Mouse (Mus musculus): Measurements from ENCODE around the gene Krt87. TPM values are rescaled to one million over a fixed set of nuclear protein-coding genes. Genes with fewer than 3 reads are reported as not detected.
A peak's percentile ranks its signal among the peaks of the same experiment; 100 is the strongest.

Gene Krt87
- polyA plus RNA-seq, 1 experiment from 2014 or later = 0.86 TPM

DNA sequence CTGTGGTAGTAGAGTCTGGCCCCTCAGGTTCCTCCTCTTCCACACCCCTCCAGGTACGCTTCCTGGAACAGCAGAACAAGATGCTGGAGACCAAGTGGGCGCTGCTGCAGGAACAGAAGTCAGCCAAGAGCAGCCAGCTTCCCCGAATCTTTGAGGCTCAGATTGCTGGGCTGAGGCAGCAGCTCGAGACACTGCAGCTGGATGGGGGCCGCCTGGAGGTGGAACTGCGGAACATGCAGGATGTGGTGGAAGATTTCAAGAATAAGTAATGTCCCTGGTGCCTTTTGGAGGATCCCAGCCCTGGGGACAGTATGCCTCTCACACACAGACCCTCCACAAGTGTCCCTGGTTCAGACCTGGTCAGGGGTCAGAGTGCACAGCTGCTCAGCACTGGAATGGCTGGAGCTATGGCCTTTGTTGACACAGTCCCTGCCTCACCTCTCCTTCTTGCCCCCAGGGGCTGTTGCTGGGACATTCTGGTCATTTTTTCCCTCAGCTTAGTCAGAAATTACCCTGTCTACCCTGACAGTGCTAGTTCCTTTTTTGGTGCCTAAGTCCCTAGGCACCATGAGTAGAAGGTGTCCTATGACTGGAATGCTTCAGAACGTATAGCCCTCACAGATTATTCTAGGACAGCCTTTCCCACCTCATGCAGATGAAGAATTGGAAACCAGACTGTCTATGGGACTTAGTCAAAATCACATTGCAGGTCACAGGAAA lies 24.5 kb downstream of the Krt87 start:
- Histone ChIP-seq H3K9me3 (ENCODE audit: control insufficient read depth, low read length) (no peaks in the 10 kb centered on the region), H3K9ac (ENCODE audit: low read depth, low read length) (no peak overlapping the region), H3K4me2 (ENCODE audit: low read depth, low read length) (no peak overlapping the region), H3K27me3 (replicated peaks; ENCODE audit: control insufficient read depth, insufficient read depth, low read length) (peaks cover 23% of the 10 kb centered on the region), H3K27ac (replicated peaks; ENCODE audit: low read depth, low read length) (no peak overlapping the region), H3K4me3 (ENCODE audit: low read depth, low read length) (no peak overlapping the region), H3K36me3 (ENCODE audit: control insufficient read depth, insufficient read depth, low read length) (no peaks in the 10 kb centered on the region), H3K4me1 (ENCODE audit: control insufficient read depth, insufficient read depth, low read length) (no peaks in the 10 kb centered on the region; the same call in 1 of the 2 replicates)
- ATAC-seq (ENCODE audit: low read depth) (no peak), DNase-seq (ENCODE audit: low spot score) (peak; percentile 34)
- 25% methylated on average over 7 of the region's 7 CpGs for WGBS

DNA sequence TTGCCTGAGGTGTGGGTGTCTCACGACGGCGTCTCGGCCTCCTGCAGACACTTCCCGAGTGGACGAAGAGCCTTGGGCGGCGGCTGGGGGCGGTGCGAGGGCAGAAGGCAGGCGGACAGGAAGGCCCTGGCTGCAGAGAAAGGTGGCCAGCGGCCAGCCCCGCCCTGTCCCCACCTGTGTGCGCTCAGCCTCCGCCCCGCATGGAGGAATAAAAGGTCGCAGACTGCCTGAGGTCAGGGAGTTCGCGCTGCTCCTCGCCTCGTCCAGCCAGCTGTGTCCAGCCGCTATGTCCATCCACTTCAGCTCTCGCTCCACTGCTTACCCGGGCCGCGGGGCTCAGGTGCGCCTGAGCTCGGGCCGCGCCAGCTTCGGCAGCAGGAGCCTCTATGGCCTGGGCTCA lies 26.4 kb downstream of the Krt87 start:
- Histone ChIP-seq H3K36me3 (ENCODE audit: control insufficient read depth, insufficient read depth, low read length) (no peaks in the 10 kb centered on the region), H3K4me1 (ENCODE audit: control insufficient read depth, insufficient read depth, low read length) (no peaks in the 10 kb centered on the region; the same call in 1 of the 2 replicates), H3K9me3 (ENCODE audit: control insufficient read depth, low read length) (no peaks in the 10 kb centered on the region), H3K4me3 (ENCODE audit: low read depth, low read length) (peak overlapping the region; percentile 2; the same call in 1 of the 2 replicates), H3K4me2 (ENCODE audit: low read depth, low read length) (peak overlapping the region; percentile 35), H3K27ac (replicated peaks; ENCODE audit: low read depth, low read length) (no peak overlapping the region), H3K9ac (ENCODE audit: low read depth, low read length) (no peak overlapping the region), H3K27me3 (replicated peaks; ENCODE audit: control insufficient read depth, insufficient read depth, low read length) (peaks cover 23% of the 10 kb centered on the region)
- WGBS = 15% methylated on average over 21 of the region's 31 CpGs
- ATAC-seq (ENCODE audit: low read depth) = no peak
- no peak for DNase-seq (ENCODE audit: low spot score)

DNA sequence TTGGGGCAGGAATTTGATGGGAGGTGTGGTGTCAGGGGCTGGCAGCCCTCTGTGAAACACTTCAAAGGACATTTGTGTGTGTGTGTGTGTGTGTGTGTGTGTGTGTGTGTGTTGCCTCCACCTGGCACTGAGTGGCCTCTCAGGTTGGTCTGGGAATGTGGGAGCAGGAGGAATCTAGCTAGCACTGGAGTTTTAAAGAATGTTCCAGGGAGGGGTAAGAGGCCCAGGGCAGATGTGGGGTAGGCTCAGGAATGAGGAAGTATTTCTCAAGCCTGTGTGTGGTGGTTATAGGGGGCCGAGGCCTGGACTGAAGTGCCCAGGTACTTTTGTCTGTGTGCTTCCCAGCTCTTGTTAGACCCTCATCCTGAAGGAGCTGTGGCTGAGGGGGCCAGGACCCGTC lies 27.8 kb downstream of the Krt87 start, which contains the start of gene Krt7:
Krt7 (plus strand) TSS at position 269 of the 400 bp plus-strand sequence.
- Histone ChIP-seq H3K36me3 (ENCODE audit: control insufficient read depth, insufficient read depth, low read length) (no peaks in the 10 kb centered on the region), H3K27ac (replicated peaks; ENCODE audit: low read depth, low read length) (0 out of 2 replicates have a peak within 1 kb of the TSS, but pooled peaks have one; percentile 8), H3K4me3 (ENCODE audit: low read depth, low read length) (no peak within 1 kb of the TSS), H3K4me1 (ENCODE audit: control insufficient read depth, insufficient read depth, low read length) (no peaks in the 10 kb centered on the region; the same call in 1 of the 2 replicates), H3K9me3 (ENCODE audit: control insufficient read depth, low read length) (no peaks in the 10 kb centered on the region), H3K4me2 (ENCODE audit: low read depth, low read length) (peak within 1 kb of the TSS; percentile 35), H3K27me3 (replicated peaks; ENCODE audit: control insufficient read depth, insufficient read depth, low read length) (peaks cover 23% of the 10 kb centered on the region), H3K9ac (ENCODE audit: low read depth, low read length) (no peak within 1 kb of the TSS)
- 57% methylated on average over 2 of the region's 2 CpGs for WGBS
- ATAC-seq (ENCODE audit: low read depth) = peak; percentile 80
- DNase-seq (ENCODE audit: low spot score) = peak; percentile 53

GRCm38 (mm10) chr15:101398269-101398668 lies 40.3 kb downstream of the Krt87 start:
- H3K27me3 ChIP-seq (replicated peaks; ENCODE audit: control insufficient read depth, insufficient read depth, low read length) = no peaks in the 10 kb centered on the region
- no peak overlapping the region for H3K4me2 ChIP-seq (ENCODE audit: low read depth, low read length)
- no peak for DNase-seq (ENCODE audit: low spot score)
- H3K4me3 ChIP-seq (ENCODE audit: low read depth, low read length) = no peak overlapping the region
- H3K9ac ChIP-seq (ENCODE audit: low read depth, low read length) = no peak overlapping the region
- WGBS = 85% methylated on average over 8 of the region's 8 CpGs
- H3K27ac ChIP-seq (replicated peaks; ENCODE audit: low read depth, low read length) = no peak overlapping the region
- H3K9me3 ChIP-seq (ENCODE audit: control insufficient read depth, low read length) = no peaks in the 10 kb centered on the region
- H3K36me3 ChIP-seq (ENCODE audit: control insufficient read depth, insufficient read depth, low read length) = no peaks in the 10 kb centered on the region
- ATAC-seq (ENCODE audit: low read depth) = no peak
- peaks cover 5% of the 10 kb centered on the region; the same call in 1 of the 2 replicates for H3K4me1 ChIP-seq (ENCODE audit: control insufficient read depth, insufficient read depth, low read length)

GRCm38 (mm10) chr15:101397683-101398082 lies 40.9 kb downstream of the Krt87 start:
- Histone ChIP-seq H3K9ac (ENCODE audit: low read depth, low read length) (no peak overlapping the region), H3K4me2 (ENCODE audit: low read depth, low read length) (no peak overlapping the region), H3K4me3 (ENCODE audit: low read depth, low read length) (no peak overlapping the region), H3K27ac (replicated peaks; ENCODE audit: low read depth, low read length) (no peak overlapping the region), H3K9me3 (ENCODE audit: control insufficient read depth, low read length) (no peaks in the 10 kb centered on the region), H3K27me3 (replicated peaks; ENCODE audit: control insufficient read depth, insufficient read depth, low read length) (no peaks in the 10 kb centered on the region), H3K4me1 (ENCODE audit: control insufficient read depth, insufficient read depth, low read length) (peaks cover 5% of the 10 kb centered on the region; the same call in 1 of the 2 replicates), H3K36me3 (ENCODE audit: control insufficient read depth, insufficient read depth, low read length) (no peaks in the 10 kb centered on the region)
- no peak for ATAC-seq (ENCODE audit: low read depth)
- DNase-seq (ENCODE audit: low spot score) = no peak
- 89% methylated on average over 2 of the region's 2 CpGs for WGBS

GRCm38 (mm10) chr15:101396921-101397320 lies 41.7 kb downstream of the Krt87 start:
- DNase-seq (ENCODE audit: low spot score) (no peak), ATAC-seq (ENCODE audit: low read depth) (no peak)
- Histone ChIP-seq H3K36me3 (ENCODE audit: control insufficient read depth, insufficient read depth, low read length) (no peaks in the 10 kb centered on the region), H3K4me3 (ENCODE audit: low read depth, low read length) (no peak overlapping the region), H3K27ac (replicated peaks; ENCODE audit: low read depth, low read length) (no peak overlapping the region), H3K9me3 (ENCODE audit: control insufficient read depth, low read length) (no peaks in the 10 kb centered on the region), H3K4me1 (ENCODE audit: control insufficient read depth, insufficient read depth, low read length) (peaks cover 5% of the 10 kb centered on the region; the same call in 1 of the 2 replicates), H3K9ac (ENCODE audit: low read depth, low read length) (no peak overlapping the region), H3K4me2 (ENCODE audit: low read depth, low read length) (no peak overlapping the region), H3K27me3 (replicated peaks; ENCODE audit: control insufficient read depth, insufficient read depth, low read length) (no peaks in the 10 kb centered on the region)
- 60% methylated on average over 3 of the region's 3 CpGs for WGBS

DNA sequence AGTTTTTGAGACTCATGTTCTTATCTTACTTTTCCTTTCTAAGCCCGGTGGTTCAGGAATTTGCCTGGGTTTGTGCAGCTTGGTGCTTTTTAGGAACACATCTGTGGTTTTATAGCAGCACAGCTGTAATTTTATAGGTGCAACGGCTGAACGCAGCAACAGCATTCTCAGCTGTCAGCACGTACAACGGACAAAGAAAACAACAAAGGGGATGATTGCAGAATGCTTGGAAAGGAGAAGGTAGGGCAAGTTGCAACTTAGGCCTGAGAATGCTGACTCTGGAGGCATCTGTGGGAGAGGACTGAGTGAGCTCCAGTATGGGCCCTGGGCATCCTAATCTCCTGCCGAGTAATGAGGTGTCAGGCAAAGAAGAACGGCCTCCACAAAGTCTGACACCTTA lies 42.1 kb downstream of the Krt87 start:
- Histone ChIP-seq H3K9me3 (ENCODE audit: control insufficient read depth, low read length) (no peaks in the 10 kb centered on the region), H3K4me3 (ENCODE audit: low read depth, low read length) (no peak overlapping the region), H3K36me3 (ENCODE audit: control insufficient read depth, insufficient read depth, low read length) (no peaks in the 10 kb centered on the region), H3K4me2 (ENCODE audit: low read depth, low read length) (no peak overlapping the region), H3K9ac (ENCODE audit: low read depth, low read length) (no peak overlapping the region), H3K27me3 (replicated peaks; ENCODE audit: control insufficient read depth, insufficient read depth, low read length) (no peaks in the 10 kb centered on the region), H3K27ac (replicated peaks; ENCODE audit: low read depth, low read length) (no peak overlapping the region), H3K4me1 (ENCODE audit: control insufficient read depth, insufficient read depth, low read length) (peaks cover 5% of the 10 kb centered on the region; the same call in 1 of the 2 replicates)
- 37% methylated on average over 7 of the region's 7 CpGs for WGBS
- DNase-seq (ENCODE audit: low spot score) (peak; percentile 54), ATAC-seq (ENCODE audit: low read depth) (no peak)

GRCm38 (mm10) chr15:101394908-101395307 lies 43.7 kb downstream of the Krt87 start:
- 72% methylated on average over 7 of the region's 7 CpGs for WGBS
- Histone ChIP-seq H3K36me3 (ENCODE audit: control insufficient read depth, insufficient read depth, low read length) (no peaks in the 10 kb centered on the region), H3K4me1 (ENCODE audit: control insufficient read depth, insufficient read depth, low read length) (peaks cover 5% of the 10 kb centered on the region; the same call in 1 of the 2 replicates), H3K9ac (ENCODE audit: low read depth, low read length) (no peak overlapping the region), H3K4me3 (ENCODE audit: low read depth, low read length) (no peak overlapping the region), H3K9me3 (ENCODE audit: control insufficient read depth, low read length) (no peaks in the 10 kb centered on the region), H3K27me3 (replicated peaks; ENCODE audit: control insufficient read depth, insufficient read depth, low read length) (no peaks in the 10 kb centered on the region), H3K4me2 (ENCODE audit: low read depth, low read length) (no peak overlapping the region), H3K27ac (replicated peaks; ENCODE audit: low read depth, low read length) (no peak overlapping the region)
- ATAC-seq (ENCODE audit: low read depth) (no peak), DNase-seq (ENCODE audit: low spot score) (no peak)

DNA sequence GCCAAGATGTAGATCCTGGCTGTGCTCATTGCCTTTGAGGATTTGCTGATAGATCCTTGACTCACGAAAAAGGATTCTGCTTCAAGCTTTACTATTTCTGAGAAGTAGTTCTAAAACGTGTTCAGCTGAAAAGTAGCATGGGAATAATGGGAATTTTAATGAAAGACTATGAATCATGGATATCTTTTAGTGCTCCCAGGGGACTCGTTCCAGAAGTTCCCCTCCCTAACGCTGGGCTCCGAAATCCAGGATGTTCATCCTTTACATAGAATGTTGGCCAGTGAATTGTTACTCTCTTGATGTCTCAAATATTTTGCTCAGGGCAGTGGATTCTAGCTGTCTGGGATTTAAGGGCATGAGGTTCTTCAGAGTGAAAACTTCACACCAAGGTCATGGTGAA lies 46.4 kb downstream of the Krt87 start:
- H3K9ac ChIP-seq (ENCODE audit: low read depth, low read length) = no peak overlapping the region
- no peak overlapping the region for H3K4me2 ChIP-seq (ENCODE audit: low read depth, low read length)
- no peak overlapping the region for H3K4me3 ChIP-seq (ENCODE audit: low read depth, low read length)
- no peak overlapping the region for H3K27ac ChIP-seq (replicated peaks; ENCODE audit: low read depth, low read length)
- H3K9me3 ChIP-seq (ENCODE audit: control insufficient read depth, low read length) = no peaks in the 10 kb centered on the region
- H3K27me3 ChIP-seq (replicated peaks; ENCODE audit: control insufficient read depth, insufficient read depth, low read length) = no peaks in the 10 kb centered on the region
- DNase-seq (ENCODE audit: low spot score) = no peak
- H3K36me3 ChIP-seq (ENCODE audit: control insufficient read depth, insufficient read depth, low read length) = no peaks in the 10 kb centered on the region
- no peak for ATAC-seq (ENCODE audit: low read depth)
- WGBS = 81% methylated on average over 5 of the region's 5 CpGs
- peaks cover 5% of the 10 kb centered on the region; the same call in 1 of the 2 replicates for H3K4me1 ChIP-seq (ENCODE audit: control insufficient read depth, insufficient read depth, low read length)
